In the genomic region with DNA sequence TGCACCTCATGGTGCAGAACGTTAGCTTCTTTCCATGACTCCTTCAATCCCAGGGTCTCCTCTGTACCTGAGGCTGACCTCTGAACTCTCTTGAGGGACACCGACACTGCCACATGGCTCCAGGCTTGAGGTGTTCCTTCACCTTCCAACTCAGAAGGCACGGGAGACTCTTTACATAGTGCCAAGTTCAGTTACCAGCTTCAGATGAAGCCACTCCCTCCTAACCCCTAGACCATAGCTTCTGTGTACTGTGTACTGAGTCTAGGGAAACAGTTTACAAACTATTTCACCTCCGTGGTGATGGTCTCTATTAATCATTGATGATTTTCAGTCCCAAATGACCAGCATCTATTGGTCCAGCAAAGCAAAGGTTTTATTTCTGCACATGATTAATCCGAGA, we compare ENCODE assay signal across 32 mouse cellular contexts. TPM values are rescaled to one million over a fixed set of nuclear protein-coding genes. Genes with fewer than 3 reads are reported as not detected.
DNase-seq lines count a peak whose midpoint lies in the region; ATAC-seq lines count a peak whose summit lies in the region.
"Had no signal": no experiment of that assay in that cellular context is flagged by ENCODE, and none has a peak within 500 bp of the region (broad histone marks: within the 10 kb centered on the region; RNA-seq: fewer than 3 reads in every experiment).

No protein-coding gene starts in this region.

- no peaks in the 10 kb centered on the region for H3K36me3 ChIP-seq in kidney, embryonic 16.5 days (ENCODE audit: insufficient read depth, low read length)
- H3K36me3 ChIP-seq: embryonic facial prominence, embryonic 12.5 days; embryonic facial prominence, embryonic 15.5 days; G1E; heart, embryonic 10.5 days; heart, embryonic 13.5 days had no signal

- peaks cover 12% of the 10 kb centered on the region for H3K4me1 ChIP-seq in kidney, embryonic 16.5 days (ENCODE audit: insufficient read depth, low read length)
- H3K4me1 ChIP-seq: embryonic facial prominence, embryonic 12.5 days; embryonic facial prominence, embryonic 15.5 days; heart, embryonic 10.5 days; heart, embryonic 13.5 days had no signal

- H3K27ac ChIP-seq in kidney, embryonic 16.5 days (ENCODE audit: low read length) = no peak overlapping the region
- H3K27ac ChIP-seq: embryonic facial prominence, embryonic 12.5 days; embryonic facial prominence, embryonic 15.5 days; heart, adult 2 months; heart, embryonic 10.5 days; heart, embryonic 13.5 days; hindbrain, embryonic 14.5 days; hindbrain, postnatal 0 days had no signal

- H3K4me2 ChIP-seq in kidney, embryonic 16.5 days (replicated peaks; ENCODE audit: low read depth, low read length) = no peak overlapping the region
- H3K4me2 ChIP-seq: embryonic facial prominence, embryonic 12.5 days; embryonic facial prominence, embryonic 15.5 days; heart, embryonic 13.5 days; hindbrain, embryonic 14.5 days had no signal

- H3K9ac ChIP-seq in kidney, embryonic 16.5 days (replicated peaks; ENCODE audit: low read length) = no peak overlapping the region
- H3K9ac ChIP-seq: embryonic facial prominence, embryonic 12.5 days; embryonic facial prominence, embryonic 15.5 days; heart, embryonic 13.5 days; hindbrain, embryonic 14.5 days had no signal

- peak; percentile 54 for DNase-seq in kidney, adult 11 months
- no peak for DNase-seq in kidney, postnatal 10 days
- peak; percentile 32 to 49 for DNase-seq in kidney, adult 8-10 months
- no peak for DNase-seq in gastrocnemius, postnatal 10 days
- no peak for DNase-seq in left cerebral cortex, postnatal 25 days (ENCODE audit: low spot score in 2 of 2)
- DNase-seq: adrenal gland, postnatal 10 days; adrenal gland, postnatal 36 days; cerebellum, adult 18-20 months; cerebellum, adult 9-10 months; cerebellum, postnatal 25 days; gastrocnemius, postnatal 36 days; heart, adult 2 months; heart, postnatal 14 days; heart, postnatal 4 days had no signal

- H3K27me3 ChIP-seq in kidney, embryonic 16.5 days (ENCODE audit: insufficient read depth, low read length) = no peaks in the 10 kb centered on the region
- H3K27me3 ChIP-seq: embryonic facial prominence, embryonic 12.5 days; embryonic facial prominence, embryonic 15.5 days; heart, embryonic 13.5 days; Patski had no signal

- H3K4me3 ChIP-seq in kidney, embryonic 16.5 days (ENCODE audit: low read length) = no peak overlapping the region
- H3K4me3 ChIP-seq: embryonic facial prominence, embryonic 12.5 days; embryonic facial prominence, embryonic 15.5 days; heart, adult 2 months; heart, embryonic 10.5 days; heart, embryonic 13.5 days had no signal

- peaks cover 6% of the 10 kb centered on the region for H3K9me3 ChIP-seq in kidney, embryonic 16.5 days (ENCODE audit: low read length)
- H3K9me3 ChIP-seq: embryonic facial prominence, embryonic 15.5 days; heart, embryonic 10.5 days had no signal

- 80% methylated on average over 5 of the region's 5 CpGs for WGBS in kidney, embryonic 16.5 days

- intact Hi-C loops in left cerebral cortex, postnatal 25 days (cut with DNase I) = no loop called here

- peak; percentile 74 for ATAC-seq in kidney, embryonic 16.5 days (ENCODE audit: low FRiP score, low TSS enrichment)
- ATAC-seq: forebrain, embryonic 14.5 days; hindbrain, postnatal 0 days; Patski had no signal

RNA-seq across cellular contexts. Expression of a gene that starts 7.2 kb away (rescaled TPM):
- polyA plus RNA-seq in kidney, embryonic 16.5 days (2015; fragmentation: Nextera tagmentation; extraction: Ambion mirVana) = 22.1 and 22.9 TPM in 2 replicates
- total RNA-seq in gastrocnemius, postnatal 10 days (2021) = not detected
- total RNA-seq in left cerebral cortex, postnatal 25 days (2021) = not detected
- total RNA-seq: adrenal gland, adult 18-20 months; adrenal gland, postnatal 10 days; adrenal gland, postnatal 36 days; CH12.LX; common myeloid progenitor, adult 5-6 weeks; G1E; gastrocnemius, adult 8-10 months; granulocyte monocyte progenitor cell, adult 5-6 weeks; heart, adult 2 months; heart, postnatal 14 days; heart, postnatal 4 days; hindbrain, postnatal 0 days had no signal
- polyA plus RNA-seq: embryonic facial prominence, embryonic 12.5 days; embryonic facial prominence, embryonic 15.5 days; forebrain, embryonic 11.5 days; forebrain, embryonic 14.5 days; G1E; heart, embryonic 10.5 days; heart, embryonic 13.5 days; heart, embryonic 16.5 days; hindbrain, embryonic 11.5 days; hindbrain, embryonic 14.5 days; hindbrain, postnatal 0 days had no signal

RNA-seq across cellular contexts. Expression of a gene that starts 42.7 kb away (rescaled TPM):
- polyA plus RNA-seq in kidney, embryonic 16.5 days (2015; fragmentation: Nextera tagmentation; extraction: Ambion mirVana) = not detected in 2 replicates
- not detected for total RNA-seq in gastrocnemius, postnatal 10 days (2021)
- not detected for total RNA-seq in left cerebral cortex, postnatal 25 days (2021)
- total RNA-seq: adrenal gland, adult 18-20 months; adrenal gland, postnatal 10 days; adrenal gland, postnatal 36 days; CH12.LX; common myeloid progenitor, adult 5-6 weeks; gastrocnemius, adult 8-10 months; gastrocnemius, postnatal 36 days; granulocyte monocyte progenitor cell, adult 5-6 weeks; heart, adult 2 months; heart, postnatal 14 days; heart, postnatal 4 days; hindbrain, postnatal 0 days had no signal
- polyA plus RNA-seq: embryonic facial prominence, embryonic 12.5 days; embryonic facial prominence, embryonic 15.5 days; forebrain, embryonic 11.5 days; forebrain, embryonic 14.5 days; G1E; heart, adult 2 months; heart, embryonic 10.5 days; heart, embryonic 16.5 days; hindbrain, embryonic 11.5 days; hindbrain, embryonic 14.5 days; hindbrain, postnatal 0 days; Patski had no signal

RNA-seq across cellular contexts. Expression of a gene that starts 44.8 kb away (rescaled TPM):
- polyA plus RNA-seq in kidney, embryonic 16.5 days (2015; fragmentation: Nextera tagmentation; extraction: Ambion mirVana) = 44.0 and 52.4 TPM in 2 replicates
- 1 to 10 TPM; 1.1 to 1.9 TPM for total RNA-seq in gastrocnemius, postnatal 10 days (2021)
- total RNA-seq in left cerebral cortex, postnatal 25 days (2021) = 1 to 10 TPM; 1.3 to 1.9 TPM
- total RNA-seq: common myeloid progenitor, adult 5-6 weeks; G1E; granulocyte monocyte progenitor cell, adult 5-6 weeks had no signal
- polyA plus RNA-seq: G1E had no signal

Comparison
In these comparisons a context has a peak if more than half of its experiments do, and no peak if none do; other contexts are left out.
1. DNase-seq: peak in kidney, adult 11 months (single experiment) and kidney, adult 8-10 months (2 of 2); none in kidney, postnatal 10 days (single experiment), gastrocnemius, postnatal 10 days (single experiment) and left cerebral cortex, postnatal 25 days (0 of 2).